Mouse (Mus musculus): ENCODE measurements at regions not wholly inside any gene's neighbourhood (a gene's known extent, or its start where the extent isn't known, plus 50 kb on each side); places are given as distances from the start of the nearest gene placed in this dataset.

- Histone ChIP-seq H3K27me3 (ENCODE audit: control insufficient read depth, insufficient read depth, low read length, poor library complexity, severe bottlenecking) (no peaks in the 10 kb centered on the region), H3K36me3 (ENCODE audit: control insufficient read depth, insufficient read depth, low read length, poor library complexity, severe bottlenecking) (no peaks in the 10 kb centered on the region)
- DNase-seq (ENCODE audit: low read depth, low spot score) = no peak
These were observed 334.4 kb upstream of the Zfp637 start for GRCm38 (mm10) chr6:117506619-117507018.

GRCm38 (mm10) chr6:117508860-117509259, 332.1 kb upstream of the Zfp637 start:
- no peak for DNase-seq (ENCODE audit: low read depth, low spot score)

GRCm38 (mm10) chr6:117510026-117510425, 331.0 kb upstream of the Zfp637 start:
- DNase-seq (ENCODE audit: low read depth, low spot score) = no peak
- Histone ChIP-seq H3K27me3 (ENCODE audit: control insufficient read depth, insufficient read depth, low read length, poor library complexity, severe bottlenecking) (no peaks in the 10 kb centered on the region), H3K36me3 (ENCODE audit: control insufficient read depth, insufficient read depth, low read length, poor library complexity, severe bottlenecking) (no peaks in the 10 kb centered on the region)

More at GRCm38 (mm10) chr6:117508860-117509259, 332.1 kb upstream of the Zfp637 start:
- no peaks in the 10 kb centered on the region for H3K36me3 ChIP-seq (ENCODE audit: control insufficient read depth, insufficient read depth, low read length, poor library complexity, severe bottlenecking)
- no peaks in the 10 kb centered on the region for H3K27me3 ChIP-seq (ENCODE audit: control insufficient read depth, insufficient read depth, low read length, poor library complexity, severe bottlenecking)

GRCm38 (mm10) chr6:117514831-117515230, 326.1 kb upstream of the Zfp637 start:
- no peak for DNase-seq (ENCODE audit: low read depth, low spot score)
- no peaks in the 10 kb centered on the region for H3K36me3 ChIP-seq (ENCODE audit: control insufficient read depth, insufficient read depth, low read length, poor library complexity, severe bottlenecking)
- H3K27me3 ChIP-seq (ENCODE audit: control insufficient read depth, insufficient read depth, low read length, poor library complexity, severe bottlenecking) = no peaks in the 10 kb centered on the region

GRCm38 (mm10) chr6:117516906-117517305, 324.1 kb upstream of the Zfp637 start:
- no peaks in the 10 kb centered on the region for H3K27me3 ChIP-seq (ENCODE audit: control insufficient read depth, insufficient read depth, low read length, poor library complexity, severe bottlenecking)
- no peak for DNase-seq (ENCODE audit: low read depth, low spot score)

GRCm38 (mm10) chr6:117518939-117519338, 322.0 kb upstream of the Zfp637 start:
- no peaks in the 10 kb centered on the region for H3K36me3 ChIP-seq (ENCODE audit: control insufficient read depth, insufficient read depth, low read length, poor library complexity, severe bottlenecking)
- H3K27me3 ChIP-seq (ENCODE audit: control insufficient read depth, insufficient read depth, low read length, poor library complexity, severe bottlenecking) = no peaks in the 10 kb centered on the region
- no peak for DNase-seq (ENCODE audit: low read depth, low spot score)

More at GRCm38 (mm10) chr6:117516906-117517305, 324.1 kb upstream of the Zfp637 start:
- H3K36me3 ChIP-seq (ENCODE audit: control insufficient read depth, insufficient read depth, low read length, poor library complexity, severe bottlenecking) = no peaks in the 10 kb centered on the region

GRCm38 (mm10) chr6:117519466-117519865, 321.5 kb upstream of the Zfp637 start:
- Histone ChIP-seq H3K27me3 (ENCODE audit: control insufficient read depth, insufficient read depth, low read length, poor library complexity, severe bottlenecking) (no peaks in the 10 kb centered on the region), H3K36me3 (ENCODE audit: control insufficient read depth, insufficient read depth, low read length, poor library complexity, severe bottlenecking) (no peaks in the 10 kb centered on the region)
- DNase-seq (ENCODE audit: low read depth, low spot score) = no peak

- no peak for DNase-seq (ENCODE audit: low read depth, low spot score)
- Histone ChIP-seq H3K36me3 (ENCODE audit: control insufficient read depth, insufficient read depth, low read length, poor library complexity, severe bottlenecking) (no peaks in the 10 kb centered on the region), H3K27me3 (ENCODE audit: control insufficient read depth, insufficient read depth, low read length, poor library complexity, severe bottlenecking) (no peaks in the 10 kb centered on the region)
These were observed 314.6 kb upstream of the Zfp637 start for GRCm38 (mm10) chr6:117526161-117526935.

- H3K27me3 ChIP-seq (ENCODE audit: control insufficient read depth, insufficient read depth, low read length, poor library complexity, severe bottlenecking) = no peaks in the 10 kb centered on the region
- no peaks in the 10 kb centered on the region for H3K36me3 ChIP-seq (ENCODE audit: control insufficient read depth, insufficient read depth, low read length, poor library complexity, severe bottlenecking)
- DNase-seq (ENCODE audit: low read depth, low spot score) = no peak
These were observed 313.5 kb upstream of the Zfp637 start for GRCm38 (mm10) chr6:117527526-117527925.

GRCm38 (mm10) chr6:117534149-117534548, 306.8 kb upstream of the Zfp637 start:
- no peaks in the 10 kb centered on the region for H3K27me3 ChIP-seq (ENCODE audit: control insufficient read depth, insufficient read depth, low read length, poor library complexity, severe bottlenecking)
- H3K36me3 ChIP-seq (ENCODE audit: control insufficient read depth, insufficient read depth, low read length, poor library complexity, severe bottlenecking) = no peaks in the 10 kb centered on the region
- DNase-seq (ENCODE audit: low read depth, low spot score) = no peak

GRCm38 (mm10) chr6:117534991-117535390, 306.0 kb upstream of the Zfp637 start:
- no peaks in the 10 kb centered on the region for H3K27me3 ChIP-seq (ENCODE audit: control insufficient read depth, insufficient read depth, low read length, poor library complexity, severe bottlenecking)
- DNase-seq (ENCODE audit: low read depth, low spot score) = no peak
- H3K36me3 ChIP-seq (ENCODE audit: control insufficient read depth, insufficient read depth, low read length, poor library complexity, severe bottlenecking) = no peaks in the 10 kb centered on the region

GRCm38 (mm10) chr6:117536084-117536483, 304.9 kb upstream of the Zfp637 start:
- no peak for DNase-seq (ENCODE audit: low read depth, low spot score)
- no peaks in the 10 kb centered on the region for H3K36me3 ChIP-seq (ENCODE audit: control insufficient read depth, insufficient read depth, low read length, poor library complexity, severe bottlenecking)

GRCm38 (mm10) chr6:117542431-117542830, 298.5 kb upstream of the Zfp637 start:
- no peak for DNase-seq (ENCODE audit: low read depth, low spot score)
- H3K27me3 ChIP-seq (ENCODE audit: control insufficient read depth, insufficient read depth, low read length, poor library complexity, severe bottlenecking) = no peaks in the 10 kb centered on the region
- H3K36me3 ChIP-seq (ENCODE audit: control insufficient read depth, insufficient read depth, low read length, poor library complexity, severe bottlenecking) = no peaks in the 10 kb centered on the region

More at GRCm38 (mm10) chr6:117536084-117536483, 304.9 kb upstream of the Zfp637 start:
- H3K27me3 ChIP-seq (ENCODE audit: control insufficient read depth, insufficient read depth, low read length, poor library complexity, severe bottlenecking) = no peaks in the 10 kb centered on the region

- no peaks in the 10 kb centered on the region for H3K36me3 ChIP-seq (ENCODE audit: control insufficient read depth, insufficient read depth, low read length, poor library complexity, severe bottlenecking)
- H3K27me3 ChIP-seq (ENCODE audit: control insufficient read depth, insufficient read depth, low read length, poor library complexity, severe bottlenecking) = no peaks in the 10 kb centered on the region
- DNase-seq (ENCODE audit: low read depth, low spot score) = no peak
These were observed 296.4 kb upstream of the Zfp637 start for GRCm38 (mm10) chr6:117544276-117545196.

GRCm38 (mm10) chr6:117550930-117551329, 290.1 kb upstream of the Zfp637 start:
- Histone ChIP-seq H3K36me3 (ENCODE audit: control insufficient read depth, insufficient read depth, low read length, poor library complexity, severe bottlenecking) (no peaks in the 10 kb centered on the region), H3K27me3 (ENCODE audit: control insufficient read depth, insufficient read depth, low read length, poor library complexity, severe bottlenecking) (no peaks in the 10 kb centered on the region)
- DNase-seq (ENCODE audit: low read depth, low spot score) = no peak
